Mouse (Mus musculus): ENCODE results near the gene Nudt12.
A peak's percentile ranks its signal among the peaks of the same experiment; 100 is the strongest.

The Nudt12 gene

DNA sequence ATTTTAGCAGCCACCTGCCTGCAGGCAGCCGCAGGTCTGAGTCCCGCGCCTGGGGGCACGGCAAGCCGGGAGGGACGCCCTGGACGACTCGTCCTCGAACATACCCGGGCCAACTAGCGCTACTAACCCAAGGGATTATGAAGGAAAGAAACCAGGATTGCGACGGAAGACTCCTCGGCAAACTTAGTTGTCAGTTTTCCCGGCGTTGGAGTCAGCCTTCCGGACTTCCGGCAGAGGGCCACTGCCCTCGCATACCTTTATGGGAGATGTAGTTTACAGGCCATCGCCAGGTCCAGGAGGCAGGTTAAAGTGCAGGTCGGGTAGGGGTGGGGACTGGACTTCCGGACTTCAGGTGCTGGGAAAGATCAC, at the start of gene Nudt12:
TSS of gene Nudt12 (minus strand) at position 282 of the 369 bp plus-strand sequence.
- peak; percentile 19 for DNase-seq (ENCODE audit: low read depth, low spot score)

DNA sequence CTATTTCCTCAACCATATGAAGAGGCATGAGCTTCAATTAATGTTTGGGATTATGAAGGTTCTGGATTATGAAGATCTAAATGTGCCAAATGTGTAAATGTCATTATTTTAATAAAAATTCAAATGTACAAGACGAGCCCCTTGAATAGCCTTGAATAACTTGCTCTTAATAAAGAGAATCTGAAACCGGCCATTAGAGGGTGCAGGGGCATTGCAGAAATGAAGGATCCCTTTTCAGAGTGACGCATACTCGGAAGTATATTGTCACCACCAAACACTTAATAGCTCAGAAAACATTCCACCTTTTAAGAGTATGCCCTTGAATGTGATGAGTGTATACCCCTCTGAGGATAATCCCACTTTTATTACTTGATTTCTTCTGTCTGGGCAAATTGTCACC, 40.1 kb upstream of the Nudt12 start:
- DNase-seq (ENCODE audit: low read depth, low spot score): no peak

DNA sequence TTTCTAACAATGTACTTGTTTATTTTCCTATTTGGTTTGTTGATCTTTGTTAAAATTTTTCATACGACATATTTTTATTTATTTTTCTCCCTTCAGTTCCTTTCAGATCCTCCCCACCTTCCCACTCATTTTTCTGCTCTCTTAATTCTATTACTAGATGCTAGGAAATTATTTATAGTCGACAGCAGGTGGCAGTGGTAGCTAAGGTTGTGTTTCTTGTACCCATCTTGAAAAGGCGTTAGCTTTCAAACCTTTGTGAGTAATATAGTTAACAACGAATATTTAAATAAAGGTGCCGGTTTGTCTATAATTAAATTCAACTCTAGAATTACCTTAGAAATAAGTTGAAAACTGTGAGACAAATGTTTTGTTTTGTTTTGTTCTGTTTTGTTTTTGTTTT, 26.6 kb upstream of the Nudt12 start:
- no peak for DNase-seq (ENCODE audit: low read depth, low spot score)

DNA sequence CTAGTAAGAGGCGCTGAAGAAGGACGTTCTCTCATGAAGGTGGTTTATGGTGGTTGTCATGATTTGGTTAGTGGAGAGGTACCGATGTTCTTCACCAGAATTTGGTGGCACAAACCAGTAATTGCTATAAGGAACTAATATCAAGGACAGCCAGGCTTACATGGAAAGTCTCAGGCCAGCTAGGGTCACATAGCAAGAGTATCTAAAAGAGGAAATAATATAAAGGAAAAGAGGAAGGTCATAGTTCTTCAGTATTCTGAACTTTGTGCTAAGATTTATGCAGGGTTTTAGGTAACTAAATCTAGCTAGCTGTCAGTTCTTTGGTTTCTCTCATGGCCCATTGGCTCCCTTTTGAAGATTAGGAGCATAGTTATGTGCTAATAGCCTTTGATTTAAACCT, 20.3 kb upstream of the Nudt12 start:
- DNase-seq (ENCODE audit: low read depth, low spot score): no peak

DNA sequence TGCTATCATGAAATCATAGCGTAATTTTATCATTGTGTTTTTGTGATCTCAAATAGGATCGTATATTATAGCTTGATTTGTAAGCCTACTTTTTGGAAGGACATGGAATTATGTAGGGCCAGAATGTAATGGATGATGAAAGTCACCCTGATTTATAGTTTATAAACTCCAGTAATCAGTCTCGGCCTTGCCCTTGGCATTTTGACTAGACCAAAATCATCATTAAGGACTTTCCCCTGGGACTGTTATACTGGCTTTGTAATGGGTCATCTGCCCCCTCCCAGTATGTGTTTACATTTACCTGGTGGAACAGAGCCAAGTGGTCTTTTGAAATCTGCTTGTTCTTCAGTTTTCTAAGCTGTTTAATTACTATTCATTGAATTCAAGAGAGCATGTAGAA, 13.2 kb upstream of the Nudt12 start:
- DNase-seq (ENCODE audit: low read depth, low spot score): no peak

DNA sequence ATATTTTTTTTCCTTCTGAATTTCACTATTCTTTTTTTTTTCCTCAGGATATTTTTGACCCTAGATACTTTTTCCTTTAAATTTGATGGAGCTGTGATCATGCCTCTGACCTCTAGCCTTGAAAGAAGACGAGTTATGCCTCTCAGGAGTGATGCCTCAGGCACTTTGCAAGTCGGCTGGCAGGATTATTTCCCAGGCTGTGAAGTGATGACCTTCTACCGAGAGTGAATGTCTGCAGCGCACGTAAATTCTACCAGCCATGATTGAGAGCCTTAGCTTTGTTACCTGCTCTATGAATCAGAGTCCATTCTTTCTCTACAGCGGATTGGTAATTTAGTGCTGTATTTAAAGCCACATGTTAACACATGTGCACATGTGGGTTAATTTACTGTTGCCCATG, 11.3 kb upstream of the Nudt12 start:
- no peak for DNase-seq (ENCODE audit: low read depth, low spot score)

DNA sequence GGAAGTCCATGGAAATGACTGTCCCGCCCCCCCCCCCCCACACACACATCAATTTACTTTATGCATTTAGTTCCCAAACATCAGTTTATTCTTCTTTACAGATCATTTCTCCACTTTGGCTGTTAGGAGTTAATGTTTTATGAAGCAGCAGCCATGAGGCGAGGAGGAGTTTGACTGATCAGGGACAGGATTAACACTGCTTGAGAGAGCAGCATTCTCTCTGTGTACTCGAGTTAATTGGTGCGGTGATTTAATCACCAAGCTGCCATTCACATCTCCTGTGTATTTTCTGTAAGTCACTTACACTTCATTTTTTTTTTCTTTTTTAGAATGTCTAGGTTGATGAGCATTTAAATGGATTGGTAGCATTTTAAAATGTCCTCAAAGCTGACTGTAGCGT, 10.8 kb upstream of the Nudt12 start:
- no peak for DNase-seq (ENCODE audit: low read depth, low spot score)

DNA sequence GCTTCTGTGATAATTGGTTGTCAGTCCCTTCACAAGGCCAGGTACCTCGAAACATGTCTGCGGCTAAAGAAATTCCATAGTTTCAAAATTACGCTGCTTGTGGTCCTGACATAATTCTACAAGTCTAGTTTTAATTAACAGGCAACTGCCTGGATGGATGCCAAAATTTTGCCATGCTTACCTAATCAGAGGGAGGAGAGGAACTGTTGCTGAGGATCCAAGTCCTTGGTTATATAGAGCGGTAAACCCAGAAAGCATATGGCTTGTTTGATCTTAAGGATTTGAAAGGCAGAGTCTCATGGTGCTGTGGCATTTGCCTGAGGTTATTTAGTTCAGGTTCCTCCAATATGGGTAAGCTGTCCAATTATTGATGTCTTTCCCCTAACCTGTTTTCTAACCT, 5.5 kb upstream of the Nudt12 start:
- DNase-seq (ENCODE audit: low read depth, low spot score): no peak

DNA sequence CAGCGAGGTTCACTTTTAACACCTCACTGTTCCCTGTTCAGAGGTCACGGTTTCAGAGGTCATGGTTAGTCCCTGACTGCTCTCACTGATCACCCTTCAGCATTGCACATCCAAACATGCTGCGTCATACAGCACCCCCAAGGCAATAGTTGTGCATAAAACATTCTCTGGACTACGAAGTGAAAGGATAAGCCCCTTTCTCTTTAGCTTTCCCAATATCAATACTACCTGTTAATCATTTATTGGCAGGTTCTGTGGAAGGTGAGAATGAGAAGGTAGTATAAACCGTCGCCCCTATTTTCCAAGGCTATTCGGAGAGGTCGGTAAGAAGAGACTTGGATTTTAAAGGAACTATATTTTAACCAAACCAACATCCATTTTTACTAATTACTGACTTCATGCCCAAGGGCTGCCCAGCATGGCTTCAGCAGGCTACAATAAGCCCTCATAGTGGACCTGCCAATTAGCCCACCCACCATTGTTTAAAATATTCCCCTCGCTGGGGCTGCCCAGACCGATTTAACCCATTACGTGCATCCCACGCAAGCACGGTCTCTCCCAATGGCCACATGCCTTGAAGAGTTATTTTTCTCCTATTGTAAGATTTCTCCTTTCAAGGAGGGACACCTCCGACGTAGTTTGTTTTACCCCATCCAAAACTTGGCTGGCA, 616 bp downstream of the Nudt12 start:
- no peak for DNase-seq (ENCODE audit: low read depth, low spot score)

DNA sequence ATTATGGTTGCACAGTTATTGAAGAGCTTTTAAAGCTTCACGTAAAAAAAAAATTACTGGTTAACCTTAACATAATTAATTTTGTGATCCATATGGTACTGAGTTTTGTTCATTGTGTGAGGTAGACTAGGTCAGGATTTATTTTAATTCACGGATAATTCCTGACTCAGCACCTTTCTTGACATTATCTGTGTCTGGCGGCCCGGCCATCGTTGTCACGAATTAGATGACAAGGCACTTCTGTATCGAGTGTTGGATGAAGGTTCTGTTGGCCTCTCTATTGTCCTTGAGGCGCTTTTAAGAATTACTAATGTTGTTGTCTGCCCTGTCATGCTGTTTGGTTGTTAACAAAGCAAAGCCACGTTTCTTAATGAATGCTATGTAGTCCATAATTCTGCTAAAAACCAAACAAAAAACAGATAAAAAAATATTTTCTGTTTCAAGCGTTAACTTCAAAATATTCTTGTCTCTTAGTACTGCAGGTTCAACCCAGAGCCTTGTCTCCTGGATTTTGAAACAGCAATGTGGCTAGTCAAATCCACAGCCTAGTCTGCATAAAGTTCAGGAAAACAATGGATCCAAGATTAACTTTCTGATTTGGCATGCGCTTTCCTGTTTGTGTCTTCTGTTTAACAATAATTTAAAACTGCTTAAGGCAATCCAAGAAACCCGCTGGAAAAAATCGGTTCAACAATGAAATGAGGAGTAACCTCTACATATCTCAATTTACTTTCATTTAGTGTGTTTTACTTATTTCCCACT, 1.4 kb downstream of the Nudt12 start:
- DNase-seq (ENCODE audit: low read depth, low spot score): no peak

DNA sequence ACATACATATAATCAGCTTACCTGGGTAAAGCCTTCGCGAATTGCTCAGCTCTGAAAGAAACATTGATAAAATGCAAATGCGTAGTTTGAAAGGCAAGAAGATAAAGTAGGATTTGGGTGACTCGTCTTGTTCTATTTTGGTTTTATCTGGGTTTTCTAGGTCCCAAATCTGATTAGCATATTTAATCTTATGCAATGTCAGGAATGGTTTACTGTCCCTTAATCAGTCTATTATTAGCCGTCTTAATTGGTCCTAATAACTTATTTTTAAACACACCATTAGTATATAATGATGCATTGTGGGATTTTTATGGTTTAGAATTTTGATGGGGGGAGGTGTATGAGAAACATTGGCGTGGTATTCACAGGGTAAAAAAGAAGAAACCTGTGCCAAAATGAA, 21.9 kb downstream of the Nudt12 start, which contains the start of gene Pdzph1:
TSS of gene Pdzph1 (minus strand) at position 101 of the 400 bp plus-strand sequence.
- DNase-seq (ENCODE audit: low read depth, low spot score): no peak

DNA sequence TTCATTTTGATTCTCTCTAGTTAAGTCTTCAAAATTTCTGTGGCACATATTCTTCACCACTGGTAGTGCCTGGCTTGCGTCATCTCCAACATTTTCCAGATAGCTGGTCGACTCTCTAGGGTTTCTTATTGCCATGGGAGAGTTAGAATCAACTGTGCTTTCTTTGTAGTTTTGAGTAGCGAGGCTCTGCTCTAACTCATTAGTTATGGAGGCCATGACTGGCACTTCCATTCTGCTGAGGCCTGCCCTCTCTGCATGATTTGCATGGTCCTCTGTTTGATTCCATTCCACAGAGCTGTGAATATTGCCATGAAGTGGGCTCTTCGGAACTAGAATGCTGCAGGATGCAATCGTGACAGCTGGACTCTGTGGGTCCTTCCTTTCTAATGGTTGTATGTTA, 39.9 kb downstream of the Nudt12 start:
- DNase-seq (ENCODE audit: low read depth, low spot score): no peak

DNA sequence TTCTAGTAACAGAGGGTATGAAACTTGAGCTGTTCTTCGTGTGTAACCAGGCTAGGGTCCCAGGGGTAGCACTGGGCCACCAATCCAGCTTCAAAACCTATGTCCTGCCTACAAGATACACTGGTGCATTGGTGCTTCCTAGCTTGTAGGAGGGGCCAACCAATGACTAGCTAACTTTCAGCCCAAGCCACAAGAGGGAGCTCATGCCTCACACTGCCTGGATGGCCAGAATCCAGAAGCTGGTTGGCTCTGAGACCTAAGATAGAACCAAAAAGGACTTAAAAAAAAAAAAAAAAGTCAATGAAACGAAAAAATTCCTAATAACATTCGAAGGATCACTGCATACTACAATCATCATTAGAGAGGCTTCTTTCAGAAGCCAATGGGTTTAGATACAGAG, 53.3 kb downstream of the Nudt12 start:
- DNase-seq (ENCODE audit: low read depth, low spot score): peak; percentile 11

DNA sequence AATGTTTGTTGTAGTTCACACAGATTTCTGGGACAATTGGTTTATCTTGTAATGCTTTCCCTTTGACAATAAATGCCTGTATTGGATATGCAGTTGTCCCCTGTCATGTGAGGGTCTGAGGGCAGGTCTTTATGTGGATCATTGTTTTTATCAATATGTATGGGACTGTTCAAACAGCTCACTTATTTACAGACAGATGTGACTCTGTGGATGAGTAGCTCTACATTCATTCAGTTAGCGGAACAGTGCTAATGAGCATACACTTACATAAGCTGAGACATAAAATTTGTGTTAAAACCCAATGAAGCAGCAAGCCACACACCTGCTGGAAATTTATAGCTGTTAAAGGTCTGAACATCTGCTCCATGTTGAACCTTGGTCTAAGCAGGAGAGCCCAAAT, 56.1 kb downstream of the Nudt12 start:
- no peak for DNase-seq (ENCODE audit: low read depth, low spot score)
